Mouse (Mus musculus) heart, embryonic 11.5 days (tissue): Measurements from ENCODE around the gene Tmem168. TPM values are rescaled to one million over a fixed set of nuclear protein-coding genes. Genes with fewer than 3 reads are reported as not detected.

Source experiments
- ATAC-seq: fragments of 200-750 bp; cut with Nextera tagmentation; replicated peaks from 2 replicates; pipeline ENCODE4 v1.8.0; 2017; ENCODE audit warnings: moderate library complexity; ENCODE audit not compliant: insufficient number of reproducible peaks, low FRiP score, low TSS enrichment
- H3K27ac ChIP-seq: fragments of 300-500 bp; sonication (generic); 2 replicates; pipeline ENCODE4 v1.5.1; 2014; ENCODE audit warnings: mild to moderate bottlenecking, low read depth, low read length
- H3K27me3 ChIP-seq: fragments of 300-500 bp; sonication (generic); 2 replicates; pipeline ENCODE4 v1.6.1; 2014; ENCODE audit warnings: mild to moderate bottlenecking, low read length, mixed read lengths; ENCODE audit not compliant: control insufficient read depth, insufficient read depth
- H3K36me3 ChIP-seq: fragments of 300-500 bp; sonication (generic); 2 replicates; pipeline ENCODE4 v1.6.1; 2014; ENCODE audit warnings: mild to moderate bottlenecking, low read length, moderate library complexity, mixed read lengths; ENCODE audit not compliant: control insufficient read depth, insufficient read depth
- H3K4me1 ChIP-seq: fragments of 300-500 bp; sonication (generic); 2 replicates; pipeline ENCODE4 v1.6.1; 2014; ENCODE audit warnings: low read length; ENCODE audit not compliant: control insufficient read depth, insufficient read depth
- H3K4me2 ChIP-seq: fragments of 300-500 bp; sonication (generic); 2 replicates; pipeline ENCODE4 v1.6.1; 2014; ENCODE audit warnings: mild to moderate bottlenecking, moderate library complexity
- H3K4me3 ChIP-seq: fragments of 300-500 bp; sonication (generic); 2 replicates; pipeline ENCODE4 v1.5.1; 2014; ENCODE audit warnings: low read depth, low read length
- H3K9ac ChIP-seq: fragments of 300-500 bp; sonication (generic); 2 replicates; pipeline ENCODE4 v1.6.1; 2014; ENCODE audit warnings: mild to moderate bottlenecking, low read depth, low read length, moderate library complexity
- H3K9me3 ChIP-seq: fragments of 300-500 bp; sonication (generic); replicated peaks from 2 replicates; pipeline ENCODE4 v1.6.1; 2016; ENCODE audit warnings: low read length; ENCODE audit not compliant: control insufficient read depth
- WGBS: fragments of 180-500 bp; shearing (Covaris S2); extraction: QIAGEN DNeasy Blood & Tissue Kit; methylation state at CpG from one replicate; pipeline ENCODE4 v1.1.7; 2014; ENCODE audit not compliant: insufficient replicate concordance; 5-methylcytosine and 5-hydroxymethylcytosine counted together
- polyA plus RNA-seq: library from polyadenylated mRNA; unstranded; fragments of >200 nt; fragmentation: Nextera tagmentation; extraction: Ambion mirVana; gene quantifications from 2 replicates; pipeline ENCODE4 v1.2.1, GENCODE M21; 2014

The Tmem168 gene
- polyA plus RNA-seq, 1 experiment from 2014 or later, result 28.0 TPM

DNA sequence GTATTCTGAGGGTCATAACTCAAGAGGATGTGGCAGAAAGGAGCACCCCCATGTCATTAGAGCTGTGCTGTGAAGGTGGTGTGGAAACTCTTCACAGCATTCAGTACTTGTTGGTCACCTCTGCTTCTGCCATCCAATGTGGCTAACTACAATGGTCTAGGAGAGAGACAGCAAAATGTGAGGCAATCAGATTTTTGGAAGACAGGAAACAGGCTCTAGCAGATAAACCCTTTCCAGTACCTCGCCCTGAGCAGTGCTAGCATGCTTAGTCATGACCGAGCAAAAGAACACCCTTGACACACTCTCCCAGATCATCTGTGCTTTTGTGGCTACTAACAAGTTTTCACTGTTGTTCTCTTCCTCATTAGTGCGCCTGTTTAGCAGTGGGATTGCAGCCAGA, 9.2 kb upstream of the Tmem168 start:
- Histone ChIP-seq H3K9me3 (no peaks in the 10 kb centered on the region), H3K27ac (no peak overlapping the region), H3K4me2 (no peak overlapping the region), H3K9ac (no peak overlapping the region), H3K4me3 (no peak overlapping the region), H3K36me3 (no peaks in the 10 kb centered on the region), H3K4me1 (no peaks in the 10 kb centered on the region), H3K27me3 (no peaks in the 10 kb centered on the region)
- ATAC-seq, result no peak
- WGBS, result 73% methylated on average over 3 of the region's 3 CpGs

DNA sequence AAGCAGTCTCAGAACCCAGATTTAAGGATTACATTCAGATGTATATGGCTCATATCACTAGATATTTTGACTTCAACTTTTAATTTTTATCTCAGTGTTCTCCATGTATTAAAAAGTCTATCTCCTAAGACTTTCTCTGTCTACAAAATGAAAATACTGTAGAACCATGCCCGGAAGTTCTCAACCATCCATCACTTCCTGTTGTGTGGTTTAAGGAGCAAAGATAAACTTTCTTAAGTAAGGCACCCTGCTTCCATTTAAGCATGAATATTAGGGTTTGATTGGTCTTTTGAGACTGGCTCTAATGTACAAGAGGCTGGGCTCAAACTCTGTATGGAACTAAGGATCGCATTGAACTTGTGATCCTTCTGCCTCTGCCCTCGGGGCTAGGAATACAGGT, 6.7 kb upstream of the Tmem168 start:
- ATAC-seq, result no peak
- WGBS, result 82% methylated on average over 3 of the region's 3 CpGs
- Histone ChIP-seq H3K9ac (no peak overlapping the region), H3K27me3 (no peaks in the 10 kb centered on the region), H3K4me3 (no peak overlapping the region), H3K4me1 (no peaks in the 10 kb centered on the region), H3K27ac (no peak overlapping the region), H3K4me2 (no peak overlapping the region), H3K9me3 (no peaks in the 10 kb centered on the region), H3K36me3 (no peaks in the 10 kb centered on the region)

DNA sequence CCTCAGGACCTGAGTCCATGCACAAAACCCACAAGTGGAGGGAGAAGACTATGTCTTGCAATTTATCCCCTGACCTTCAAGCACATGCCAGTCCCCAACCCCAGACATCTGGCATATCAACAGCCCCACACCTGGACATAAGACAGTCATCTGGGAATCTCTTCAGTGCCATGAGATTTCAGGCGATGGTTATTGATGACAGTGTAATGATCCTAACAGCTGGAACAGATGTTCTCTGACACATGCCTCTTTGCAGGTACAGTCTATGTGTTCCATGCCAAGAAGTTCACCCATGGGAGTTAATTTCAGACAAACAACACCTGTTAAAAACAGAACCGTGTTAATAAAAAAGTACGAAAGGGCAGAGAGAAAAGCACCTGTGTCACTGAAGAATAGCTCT, 5.8 kb upstream of the Tmem168 start:
- Histone ChIP-seq H3K27ac (no peak overlapping the region), H3K4me2 (no peak overlapping the region), H3K4me1 (no peaks in the 10 kb centered on the region), H3K27me3 (no peaks in the 10 kb centered on the region), H3K36me3 (no peaks in the 10 kb centered on the region), H3K4me3 (no peak overlapping the region), H3K9me3 (no peaks in the 10 kb centered on the region), H3K9ac (no peak overlapping the region)
- ATAC-seq, result no peak
- WGBS, result 81% methylated on average over 3 of the region's 3 CpGs

DNA sequence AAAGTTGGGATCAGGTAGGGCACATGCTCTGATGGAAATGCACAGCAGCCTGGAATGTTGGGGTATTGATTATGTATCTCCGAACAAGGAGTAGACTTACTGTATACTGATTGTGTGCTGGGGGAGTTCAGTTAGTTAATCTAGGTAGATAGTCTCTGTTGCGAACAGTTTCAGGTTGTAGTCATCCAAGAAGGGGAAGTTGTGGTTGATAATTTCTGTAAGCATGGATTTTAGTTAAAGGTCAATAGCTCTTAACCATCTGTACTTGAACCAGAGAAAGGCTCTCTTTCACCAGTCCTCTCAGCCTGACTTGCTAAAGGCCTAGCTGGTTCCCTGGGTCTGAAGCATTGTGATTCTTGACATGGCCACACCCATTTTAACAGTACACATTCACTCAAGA, 3.0 kb upstream of the Tmem168 start:
- no peaks in the 10 kb centered on the region for H3K36me3 ChIP-seq
- H3K4me2 ChIP-seq, result no peak overlapping the region
- H3K9ac ChIP-seq, result no peak overlapping the region
- no peaks in the 10 kb centered on the region for H3K27me3 ChIP-seq
- no peak for ATAC-seq
- no peaks in the 10 kb centered on the region for H3K9me3 ChIP-seq
- no peak overlapping the region for H3K4me3 ChIP-seq
- peaks cover 5% of the 10 kb centered on the region; the same call in 1 of the 2 replicates for H3K4me1 ChIP-seq
- H3K27ac ChIP-seq, result no peak overlapping the region
- 92% methylated on average over 2 of the region's 2 CpGs for WGBS

DNA sequence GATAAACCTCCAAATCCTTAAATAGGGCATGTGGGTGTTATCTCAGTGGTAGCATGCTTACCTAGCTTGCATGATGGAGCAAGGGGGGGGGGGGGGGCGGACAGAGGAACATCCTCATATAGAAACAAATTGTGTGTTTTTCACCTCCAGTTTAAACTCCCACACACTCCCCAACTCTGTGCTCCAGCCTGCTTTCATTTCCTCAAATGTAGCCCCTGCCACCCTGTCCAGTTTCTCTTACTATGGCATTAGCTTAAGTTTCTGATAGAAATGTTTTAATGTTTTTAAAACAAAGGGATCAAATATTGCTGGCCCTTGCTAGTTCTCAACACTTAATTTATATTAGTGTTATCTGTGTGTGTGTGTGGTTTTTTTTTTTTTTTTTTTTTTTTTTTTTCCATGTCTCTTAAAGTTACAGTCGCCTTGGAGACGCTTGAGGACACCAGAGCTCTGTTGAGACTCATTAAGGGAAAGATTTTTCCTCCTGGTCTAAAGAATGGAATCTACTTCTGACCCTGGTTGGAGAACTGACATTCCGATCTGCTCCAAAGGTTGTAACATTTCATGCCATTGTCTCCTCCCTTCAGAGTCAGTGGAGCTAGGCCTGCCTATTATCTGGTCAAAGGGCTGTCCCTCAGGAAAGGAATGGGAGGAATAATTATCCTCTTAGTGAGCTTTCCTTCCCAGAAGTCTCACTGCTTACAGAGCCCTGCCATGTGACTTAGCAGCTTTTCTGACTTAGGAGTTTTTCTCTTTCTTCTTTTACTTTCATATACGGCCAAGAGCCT, 1.6 kb upstream of the Tmem168 start:
- Histone ChIP-seq H3K4me1 (peaks cover 5% of the 10 kb centered on the region; the same call in 1 of the 2 replicates), H3K4me3 (no peak overlapping the region), H3K27me3 (no peaks in the 10 kb centered on the region), H3K27ac (no peak overlapping the region), H3K9me3 (no peaks in the 10 kb centered on the region), H3K4me2 (no peak overlapping the region), H3K9ac (no peak overlapping the region), H3K36me3 (no peaks in the 10 kb centered on the region)
- ATAC-seq, result no peak
- 78% methylated on average over 5 of the region's 5 CpGs for WGBS

DNA sequence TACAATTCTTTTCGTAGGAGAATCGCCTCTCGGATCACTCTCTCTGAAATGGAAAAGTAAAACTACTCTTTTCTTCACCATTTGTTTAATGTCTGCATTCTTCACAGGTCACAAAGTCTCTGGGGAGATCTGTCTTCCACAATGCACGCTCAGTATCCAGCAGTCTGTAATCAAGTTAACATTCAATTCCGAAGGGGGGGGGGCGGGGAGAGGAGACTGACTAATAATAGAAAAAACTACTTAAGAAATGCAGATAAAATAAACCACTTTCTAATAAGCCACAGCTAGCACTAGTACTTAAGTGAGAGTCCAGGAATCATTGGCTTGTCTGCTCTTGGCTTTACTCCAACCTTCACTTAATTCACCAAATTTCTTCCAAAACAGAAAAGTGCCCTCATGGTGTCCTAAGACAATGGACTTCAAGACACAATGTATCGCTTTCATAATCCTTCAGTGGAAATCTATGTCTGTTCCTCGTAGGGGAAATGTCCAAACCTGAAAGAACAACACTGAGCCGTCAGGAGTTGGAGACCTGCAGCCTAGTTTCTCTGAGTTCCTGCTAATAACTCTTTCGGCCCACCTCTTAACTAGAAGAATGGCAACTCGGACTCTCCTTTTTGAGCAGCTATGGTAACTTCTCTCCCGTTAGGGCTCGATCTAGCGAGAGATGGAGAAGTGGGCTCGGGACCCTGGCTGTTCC, 829 bp downstream of the Tmem168 start:
- Histone ChIP-seq H3K4me2 (peak overlapping the region; percentile 71), H3K4me1 (peaks cover 5% of the 10 kb centered on the region; the same call in 1 of the 2 replicates)
- ATAC-seq, result no peak

DNA sequence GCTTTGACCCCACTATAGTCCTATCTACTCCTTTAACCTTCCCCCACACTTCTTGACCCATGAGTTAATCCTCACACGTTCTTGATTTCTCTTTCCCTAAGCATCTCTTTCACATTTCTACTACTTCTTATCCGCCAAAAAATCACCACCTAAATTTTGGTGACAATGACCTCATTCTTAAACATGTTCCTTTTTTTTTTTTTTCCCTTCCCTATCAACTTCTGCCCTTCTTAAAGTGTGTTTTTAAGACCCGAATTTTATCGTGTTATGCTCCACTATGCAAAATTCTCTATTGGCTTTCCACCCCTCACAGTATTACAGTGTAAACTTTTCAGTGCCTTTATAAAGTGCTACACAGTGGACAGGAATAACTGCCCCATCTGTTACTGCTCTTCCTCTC, 1.5 kb downstream of the Tmem168 start:
- Histone ChIP-seq H3K4me1 (peaks cover 5% of the 10 kb centered on the region; the same call in 1 of the 2 replicates), H3K27me3 (no peaks in the 10 kb centered on the region), H3K4me2 (peak overlapping the region; percentile 71), H3K36me3 (no peaks in the 10 kb centered on the region), H3K9ac (peak overlapping the region; percentile 90; the same call in 1 of the 2 replicates), H3K9me3 (no peaks in the 10 kb centered on the region), H3K4me3 (peak overlapping the region; percentile 62), H3K27ac (no peak overlapping the region)
- ATAC-seq, result no peak
- 66% methylated on average over 4 of the region's 4 CpGs for WGBS

More for the DNA sequence above, 829 bp downstream of the Tmem168 start:
- no peaks in the 10 kb centered on the region for H3K27me3 ChIP-seq
- peak overlapping the region; percentile 90 for H3K9ac ChIP-seq
- no peaks in the 10 kb centered on the region for H3K36me3 ChIP-seq
- peak overlapping the region; percentile 91 for H3K27ac ChIP-seq
- no peaks in the 10 kb centered on the region for H3K9me3 ChIP-seq
- peak overlapping the region; percentile 62 for H3K4me3 ChIP-seq
- 10% methylated on average over 15 of the region's 15 CpGs for WGBS

DNA sequence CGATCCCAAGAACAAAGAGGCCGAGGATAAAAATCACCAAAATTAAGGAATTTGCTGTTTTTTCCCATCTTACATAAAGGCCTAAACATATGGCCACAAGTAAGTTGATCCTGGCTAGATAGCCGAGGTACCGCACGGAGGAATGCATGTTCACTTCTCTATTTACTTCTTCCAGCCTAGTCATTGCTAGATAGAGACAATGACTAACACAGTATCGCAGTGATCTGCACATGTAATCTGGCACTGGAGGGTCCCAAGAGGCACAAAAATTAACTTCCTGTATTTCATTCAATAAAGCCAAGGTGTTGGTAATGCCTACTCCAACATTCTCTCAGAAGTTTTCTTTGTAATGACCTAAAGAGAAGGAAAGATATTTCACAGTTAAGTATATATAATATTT, 4.8 kb downstream of the Tmem168 start:
- no peaks in the 10 kb centered on the region for H3K27me3 ChIP-seq
- ATAC-seq, result no peak
- H3K27ac ChIP-seq, result no peak overlapping the region
- H3K9ac ChIP-seq, result no peak overlapping the region
- H3K4me2 ChIP-seq, result no peak overlapping the region
- H3K4me1 ChIP-seq, result peaks cover 8% of the 10 kb centered on the region
- H3K9me3 ChIP-seq, result no peaks in the 10 kb centered on the region
- no peak overlapping the region for H3K4me3 ChIP-seq
- H3K36me3 ChIP-seq, result no peaks in the 10 kb centered on the region
- 91% methylated on average over 6 of the region's 6 CpGs for WGBS
